Mouse (Mus musculus): Measurements from ENCODE around the gene Tnk2. TPM values are rescaled to one million over a fixed set of nuclear protein-coding genes. Genes with fewer than 3 reads are reported as not detected.

The Tnk2 gene
- total and polyA plus RNA-seq, 3 experiments, result 14.7 to 62.2 (median 31.9) TPM

DNA sequence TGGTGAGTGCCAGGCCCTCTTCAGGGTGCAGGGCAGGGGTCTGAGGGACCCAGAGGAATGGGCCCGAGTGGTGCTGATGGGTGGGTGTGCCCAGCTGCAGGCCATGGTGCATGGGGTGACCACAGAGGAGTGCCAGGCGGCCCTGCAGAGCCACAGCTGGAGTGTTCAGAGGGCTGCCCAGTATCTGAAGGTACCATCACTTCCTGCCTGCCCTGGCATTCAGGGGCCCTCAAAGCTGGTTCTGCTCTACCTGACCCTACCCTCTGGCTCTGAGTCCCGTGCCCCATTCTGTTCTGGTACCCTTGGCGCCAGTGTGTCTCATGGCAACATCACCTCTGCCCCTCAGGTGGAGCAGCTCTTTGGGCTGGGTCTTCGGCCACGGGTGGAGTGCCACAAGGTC is 37.1 kb downstream of the Tnk2 start:
- no peak overlapping the region for H3K27ac ChIP-seq (ENCODE audit: insufficient read depth, low read depth)
- peaks cover 59 to 77% of the 10 kb centered on the region in 2 experiments for H3K36me3 ChIP-seq (replicated peaks in 1 of 2; ENCODE audit: control insufficient read depth in 1 of 2, insufficient read depth in 1 of 2, low read length in 1 of 2)
- no peaks in the 10 kb centered on the region for H3K9me3 ChIP-seq (replicated peaks; ENCODE audit: low read length)
- no peaks in the 10 kb centered on the region for H3K27me3 ChIP-seq (replicated peaks)
- H3K9ac ChIP-seq (ENCODE audit: insufficient read depth, low read depth), result no peak overlapping the region
- dilution Hi-C loops (cut with MboI; ENCODE audit: extremely low pct_ligation_motif_present, extremely low pct_unique_long_range_greater_than_20kb, low sequenced_read_pairs) (no loop called here), in situ Hi-C loops (cut with MboI; ENCODE audit: low pct_ligation_motif_present, low pct_unique_long_range_greater_than_20kb, low sequenced_read_pairs) (no loop called here)
- no peak for DNase-seq (ENCODE audit: extremely low read depth)
- peaks cover 10 to 22% of the 10 kb centered on the region in 2 experiments for H3K4me1 ChIP-seq (ENCODE audit: control insufficient read depth in 1 of 2, insufficient read depth in 2 of 2)
- TF ChIP-seq MAZ (IDR thresholded peaks at IDR 0.05; ENCODE audit: low read depth, low read length), result no peak
- H3K79me2 ChIP-seq (replicated peaks; ENCODE audit: control insufficient read depth, extremely low read depth, insufficient read depth, poor library complexity, severe bottlenecking), result no peaks in the 10 kb centered on the region
- no peak overlapping the region for H3K4me2 ChIP-seq (ENCODE audit: insufficient read depth, low read depth, poor library complexity, severe bottlenecking)
- no peak overlapping the region for H3K4me3 ChIP-seq (replicated peaks in 1 of 3; ENCODE audit: low read depth in 2 of 3, low read length in 2 of 3, poor library complexity in 1 of 3)

DNA sequence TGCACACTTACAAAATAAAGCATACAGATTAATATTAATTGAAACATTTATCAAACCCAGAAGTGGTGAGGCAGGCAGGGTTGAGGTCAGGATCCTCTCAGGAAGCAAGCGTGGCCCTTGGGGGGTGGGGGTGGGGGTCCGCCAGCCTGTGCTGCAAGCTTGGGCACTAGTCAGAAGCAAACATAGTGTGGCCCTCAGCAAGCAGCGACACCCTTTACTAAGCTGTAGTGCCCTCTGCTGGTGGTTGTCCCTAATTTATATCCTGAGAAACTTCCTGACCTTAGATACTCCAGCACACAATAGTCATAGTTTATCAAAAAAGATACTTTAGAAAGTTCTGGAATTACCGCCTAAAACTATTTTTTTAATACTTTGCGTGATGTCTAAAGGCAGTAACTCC is 38.5 kb downstream of the Tnk2 start:
- dilution Hi-C loops (cut with MboI; ENCODE audit: extremely low pct_ligation_motif_present, extremely low pct_unique_long_range_greater_than_20kb, low sequenced_read_pairs) (no loop called here), in situ Hi-C loops (cut with MboI; ENCODE audit: low pct_ligation_motif_present, low pct_unique_long_range_greater_than_20kb, low sequenced_read_pairs) (no loop called here)
- TF ChIP-seq E2F4 (IDR thresholded peaks at IDR 0.05; ENCODE audit: insufficient replicate concordance, low read depth, low read length) (no peak), JUN (IDR thresholded peaks at IDR 0.05; ENCODE audit: insufficient read depth, low read depth, low read length) (no peak), RCOR1 (conservative IDR thresholded peaks at IDR 0.05; ENCODE audit: low read depth, low read length) (no peak), ZNF384 (IDR thresholded peaks at IDR 0.05; ENCODE audit: low read depth, low read length) (no peak), KAT2A (IDR thresholded peaks at IDR 0.05; ENCODE audit: insufficient replicate concordance, low read length) (no peak), ZMIZ1 (IDR thresholded peaks at IDR 0.05; ENCODE audit: low read depth, low read length) (no peak), RAD21 (IDR thresholded peaks at IDR 0.05; ENCODE audit: low read depth, low read length) (peak; percentile 95), BHLHE40 (IDR thresholded peaks at IDR 0.05; ENCODE audit: low read depth, low read length) (no peak), SMC3 (IDR thresholded peaks at IDR 0.05; ENCODE audit: low read depth, low read length) (peak; percentile 97), JUND (conservative IDR thresholded peaks at IDR 0.05; ENCODE audit: low read depth, low read length) (no peak), CTCF (conservative IDR thresholded peaks at IDR 0.05 in 1 of 2, IDR thresholded peaks at IDR 0.05 in 1 of 2; ENCODE audit: low read depth in 2 of 2, low read length in 2 of 2) (peak; percentile 40 to 98; a peak in 3 of 4 replicates), ZC3H11A (IDR thresholded peaks at IDR 0.05; ENCODE audit: low read depth, low read length) (peak; percentile 80), NELFE (IDR thresholded peaks at IDR 0.05; ENCODE audit: low read depth, low read length) (peak; percentile 29; the same call in 1 of the 2 replicates)
- Histone ChIP-seq H3K4me3 (replicated peaks in 1 of 3; ENCODE audit: low read depth in 2 of 3, low read length in 2 of 3, poor library complexity in 1 of 3) (no peak overlapping the region), H3K36me3 (replicated peaks in 1 of 2; ENCODE audit: control insufficient read depth in 1 of 2, insufficient read depth in 1 of 2, low read length in 1 of 2) (peaks cover 45 to 63% of the 10 kb centered on the region in 2 experiments), H3K79me2 (replicated peaks; ENCODE audit: control insufficient read depth, extremely low read depth, insufficient read depth, poor library complexity, severe bottlenecking) (no peaks in the 10 kb centered on the region), H3K4me2 (ENCODE audit: insufficient read depth, low read depth, poor library complexity, severe bottlenecking) (no peak overlapping the region), H3K27me3 (replicated peaks) (no peaks in the 10 kb centered on the region), H3K9me3 (replicated peaks; ENCODE audit: low read length) (no peaks in the 10 kb centered on the region), H3K9ac (ENCODE audit: insufficient read depth, low read depth) (no peak overlapping the region), H3K27ac (ENCODE audit: insufficient read depth, low read depth) (no peak overlapping the region), H3K4me1 (ENCODE audit: control insufficient read depth in 1 of 2, insufficient read depth in 2 of 2) (peaks cover 10 to 22% of the 10 kb centered on the region in 2 experiments)
- peak; percentile 87 for DNase-seq (ENCODE audit: extremely low read depth)

DNA sequence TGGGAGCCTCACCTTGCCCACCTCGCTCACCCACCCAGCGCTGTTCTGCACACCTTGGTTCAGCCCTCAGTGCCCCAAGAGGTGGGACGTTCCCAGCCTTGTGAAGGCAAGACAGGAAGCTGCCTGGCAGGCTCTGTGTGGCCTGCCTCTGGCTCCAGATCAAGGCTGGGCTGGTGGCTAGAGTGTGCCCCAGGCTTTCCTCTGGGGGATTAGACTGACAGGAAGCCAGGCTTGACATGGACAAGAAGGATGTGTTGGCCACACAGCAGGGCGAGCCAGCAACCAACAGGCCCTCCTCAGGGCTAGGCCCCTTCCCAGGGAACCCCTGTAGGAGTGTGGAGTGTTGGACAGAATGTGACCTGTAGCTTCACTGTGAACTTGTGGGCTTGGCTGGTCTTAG is 39.2 kb downstream of the Tnk2 start:
- peaks cover 38 to 57% of the 10 kb centered on the region in 2 experiments for H3K36me3 ChIP-seq (replicated peaks in 1 of 2; ENCODE audit: control insufficient read depth in 1 of 2, insufficient read depth in 1 of 2, low read length in 1 of 2)
- H3K4me2 ChIP-seq (ENCODE audit: insufficient read depth, low read depth, poor library complexity, severe bottlenecking), result no peak overlapping the region
- no peaks in the 10 kb centered on the region for H3K79me2 ChIP-seq (replicated peaks; ENCODE audit: control insufficient read depth, extremely low read depth, insufficient read depth, poor library complexity, severe bottlenecking)
- H3K4me3 ChIP-seq (replicated peaks in 1 of 3; ENCODE audit: low read depth in 2 of 3, low read length in 2 of 3, poor library complexity in 1 of 3), result no peak overlapping the region
- in situ Hi-C loops (cut with MboI; ENCODE audit: low pct_ligation_motif_present, low pct_unique_long_range_greater_than_20kb, low sequenced_read_pairs) (no loop called here), dilution Hi-C loops (cut with MboI; ENCODE audit: extremely low pct_ligation_motif_present, extremely low pct_unique_long_range_greater_than_20kb, low sequenced_read_pairs) (no loop called here)
- no peak for DNase-seq (ENCODE audit: extremely low read depth)
- H3K27ac ChIP-seq (ENCODE audit: insufficient read depth, low read depth), result no peak overlapping the region
- peaks cover 10 to 22% of the 10 kb centered on the region in 2 experiments for H3K4me1 ChIP-seq (ENCODE audit: control insufficient read depth in 1 of 2, insufficient read depth in 2 of 2)
- no peaks in the 10 kb centered on the region for H3K27me3 ChIP-seq (replicated peaks)
- TF ChIP-seq USF1 (IDR thresholded peaks at IDR 0.05; ENCODE audit: low read depth, low read length), result no peak
- no peak for TF ChIP-seq MAX (IDR thresholded peaks at IDR 0.05; ENCODE audit: low read length)
- no peak for TF ChIP-seq USF2 (conservative IDR thresholded peaks at IDR 0.05; ENCODE audit: low read depth, low read length)
- TF ChIP-seq POLR2AphosphoS2 (IDR thresholded peaks at IDR 0.05; ENCODE audit: low read depth, low read length), result no peak
- TF ChIP-seq MAZ (IDR thresholded peaks at IDR 0.05; ENCODE audit: low read depth, low read length), result no peak
- TF ChIP-seq HCFC1 (IDR thresholded peaks at IDR 0.05; ENCODE audit: low read depth, low read length), result no peak
- no peak for TF ChIP-seq RAD21 (IDR thresholded peaks at IDR 0.05; ENCODE audit: low read depth, low read length)
- TF ChIP-seq CTCF (conservative IDR thresholded peaks at IDR 0.05 in 1 of 2, IDR thresholded peaks at IDR 0.05 in 1 of 2; ENCODE audit: low read depth in 2 of 2, low read length in 2 of 2), result no peak
- no peak for TF ChIP-seq KAT2A (IDR thresholded peaks at IDR 0.05; ENCODE audit: insufficient replicate concordance, low read length)
- no peak for TF ChIP-seq ZNF384 (IDR thresholded peaks at IDR 0.05; ENCODE audit: low read depth, low read length)
- no peak for TF ChIP-seq MAFK (IDR thresholded peaks at IDR 0.05; ENCODE audit: insufficient replicate concordance, low read length)
- TF ChIP-seq MYC (IDR thresholded peaks at IDR 0.05; ENCODE audit: low read depth, low read length), result no peak
- no peak for TF ChIP-seq GABPA (IDR thresholded peaks at IDR 0.05; ENCODE audit: insufficient replicate concordance, low read depth, low read length)
- no peaks in the 10 kb centered on the region for H3K9me3 ChIP-seq (replicated peaks; ENCODE audit: low read length)
- H3K9ac ChIP-seq (ENCODE audit: insufficient read depth, low read depth), result no peak overlapping the region
